ENCODE assay signal across 7 mouse cellular contexts in the genomic region with DNA sequence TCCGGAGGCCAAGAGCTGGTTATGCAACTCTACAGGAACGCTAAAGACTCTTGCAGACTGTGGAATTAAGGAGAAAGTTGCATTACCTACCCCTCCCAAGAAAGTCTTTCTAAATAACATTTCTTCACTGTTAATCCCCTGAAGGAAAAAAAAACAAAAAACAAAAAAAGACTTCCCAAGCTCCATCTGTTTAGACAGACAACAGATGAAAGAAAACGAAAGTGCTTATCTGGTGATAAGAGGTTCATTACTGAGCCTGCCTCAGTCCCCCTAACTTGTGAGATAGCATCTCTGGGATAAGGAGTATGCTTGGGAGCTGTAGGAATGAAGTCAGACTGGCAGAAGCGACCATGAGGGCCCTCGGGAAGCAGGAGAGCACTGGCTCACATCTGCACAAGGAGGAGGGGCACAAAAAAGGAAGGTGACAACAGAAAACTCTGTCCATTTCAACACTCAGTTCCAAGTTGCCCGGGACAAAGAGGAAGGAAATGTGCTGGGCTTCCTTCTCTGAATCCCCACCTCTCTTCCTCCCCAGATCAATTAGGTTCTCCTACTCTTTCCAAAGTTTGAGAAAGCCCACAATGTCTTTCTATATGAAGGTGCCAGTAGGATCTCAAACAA. TPM values are rescaled to one million over a fixed set of nuclear protein-coding genes. Genes with fewer than 3 reads are reported as not detected.
DNase-seq lines count a peak whose midpoint lies in the region; ATAC-seq lines count a peak whose summit lies in the region.

No protein-coding gene starts in this region.

- peak; percentile 56 for ATAC-seq in granulocyte monocyte progenitor cell, adult 5-6 weeks (replicated peaks; ENCODE audit: poor library complexity, severe bottlenecking)
- ATAC-seq in lung, embryonic 16.5 days (ENCODE audit: low read depth): no peak

- H3K36me3 ChIP-seq in lung, embryonic 16.5 days (ENCODE audit: control insufficient read depth, insufficient read depth, low read length): peaks cover 20% of the 10 kb centered on the region

- WGBS in lung, embryonic 16.5 days: 9% methylated on average over 6 of the region's 6 CpGs

- H3K4me1 ChIP-seq in lung, embryonic 16.5 days (replicated peaks; ENCODE audit: control insufficient read depth, insufficient read depth, low read length): peaks cover 23% of the 10 kb centered on the region

- H3K9ac ChIP-seq in lung, embryonic 16.5 days (ENCODE audit: low read length): peak overlapping the region; percentile 6

- H3K4me2 ChIP-seq in lung, embryonic 16.5 days (ENCODE audit: low read depth, low read length): peak overlapping the region; percentile 28

- peak overlapping the region; percentile 31 for H3K4me3 ChIP-seq in lung, embryonic 16.5 days (ENCODE audit: low read length)

- DNase-seq in thymus, postnatal 0 days (ENCODE audit: low spot score): peak; percentile 35
- no peak for DNase-seq in thymus, postnatal 10 days (ENCODE audit: low spot score in 2 of 2)
- DNase-seq in ovary, postnatal 10 days (ENCODE audit: low spot score): no peak
- no peak for DNase-seq in left cerebral cortex, adult 11 months (ENCODE audit: low spot score)
- no peak for DNase-seq in testis, postnatal 10 days (ENCODE audit: low spot score)

- H3K27me3 ChIP-seq in lung, embryonic 16.5 days (ENCODE audit: control insufficient read depth, insufficient read depth, low read depth, low read length): no peaks in the 10 kb centered on the region

- H3K9me3 ChIP-seq in lung, embryonic 16.5 days (ENCODE audit: control insufficient read depth, low read length): no peaks in the 10 kb centered on the region

- H3K27ac ChIP-seq in lung, embryonic 16.5 days (ENCODE audit: low read length): peak overlapping the region; percentile 17; the same call in 1 of the 2 replicates

RNA-seq across cellular contexts. Expression of a gene that starts 3.0 kb away (rescaled TPM):
- 352 and 361 TPM in 2 replicates for polyA plus RNA-seq in thymus, postnatal 0 days (2015; fragmentation: Nextera tagmentation; extraction: Ambion mirVana)
- 132 and 145 TPM in 2 replicates for total RNA-seq in granulocyte monocyte progenitor cell, adult 5-6 weeks (2014; fragmentation: Nextera tagmentation)
- total RNA-seq in granulocyte monocyte progenitor cell, adult 5-6 weeks (2017): 245 and 274 TPM in 2 replicates
- polyA plus RNA-seq in lung, embryonic 16.5 days (2015; fragmentation: Nextera tagmentation; extraction: Ambion mirVana): 134 and 139 TPM in 2 replicates
